In genomic region chr11:93897732-93898131, GRCm38 (mm10) we compare ENCODE assay signal across 35 mouse cellular contexts.
"Had no signal": no experiment of that assay in that cellular context is flagged by ENCODE, and none has a peak within 500 bp of the region (broad histone marks: within the 10 kb centered on the region; RNA-seq: fewer than 3 reads in every experiment).

No protein-coding gene starts in this region.

- H3K9me3 ChIP-seq: heart, embryonic 10.5 days; heart, embryonic 12.5 days; heart, embryonic 13.5 days; heart, embryonic 15.5 days; hindbrain, embryonic 10.5 days; hindbrain, embryonic 12.5 days; hindbrain, embryonic 13.5 days; hindbrain, embryonic 15.5 days; intestine, embryonic 15.5 days; kidney, embryonic 15.5 days had no signal

- H3K27me3 ChIP-seq: heart, embryonic 12.5 days; heart, embryonic 13.5 days; heart, embryonic 15.5 days; hindbrain, embryonic 12.5 days; hindbrain, embryonic 13.5 days; hindbrain, embryonic 15.5 days; intestine, embryonic 15.5 days; kidney, embryonic 15.5 days had no signal

- H3K9ac ChIP-seq: heart, embryonic 12.5 days; heart, embryonic 13.5 days; heart, embryonic 15.5 days; hindbrain, embryonic 12.5 days; hindbrain, embryonic 13.5 days; hindbrain, embryonic 14.5 days; hindbrain, embryonic 15.5 days; intestine, embryonic 15.5 days; kidney, embryonic 15.5 days had no signal

- H3K4me1 ChIP-seq: heart, embryonic 10.5 days; heart, embryonic 12.5 days; heart, embryonic 13.5 days; heart, embryonic 15.5 days; hindbrain, embryonic 10.5 days; hindbrain, embryonic 12.5 days; hindbrain, embryonic 13.5 days; hindbrain, embryonic 15.5 days; intestine, embryonic 15.5 days; kidney, embryonic 15.5 days had no signal

- H3K36me3 ChIP-seq: heart, embryonic 15.5 days had no signal

- H3K27ac ChIP-seq: heart, embryonic 10.5 days; heart, embryonic 13.5 days; heart, embryonic 15.5 days; hindbrain, embryonic 10.5 days; hindbrain, embryonic 12.5 days; hindbrain, embryonic 13.5 days; hindbrain, embryonic 14.5 days; hindbrain, embryonic 15.5 days; hindbrain, postnatal 0 days; intestine, embryonic 15.5 days; kidney, embryonic 15.5 days; kidney, postnatal 0 days; layer of hippocampus, adult 2 months; left cerebral cortex, adult 2 months had no signal

- H3K4me3 ChIP-seq: heart, embryonic 10.5 days; heart, embryonic 12.5 days; heart, embryonic 13.5 days; heart, embryonic 15.5 days; hindbrain, embryonic 10.5 days; hindbrain, embryonic 12.5 days; hindbrain, embryonic 13.5 days; hindbrain, embryonic 15.5 days; intestine, embryonic 15.5 days; kidney, embryonic 15.5 days; layer of hippocampus, adult 2 months; left cerebral cortex, adult 2 months had no signal

- H3K4me2 ChIP-seq: heart, embryonic 11.5 days; heart, embryonic 12.5 days; heart, embryonic 13.5 days; heart, embryonic 15.5 days; hindbrain, embryonic 12.5 days; hindbrain, embryonic 13.5 days; hindbrain, embryonic 14.5 days; hindbrain, embryonic 15.5 days; intestine, embryonic 15.5 days; kidney, embryonic 15.5 days had no signal

- ATAC-seq: hindbrain, embryonic 16.5 days; hindbrain, postnatal 0 days; inflammation-experienced regulatory T-cells, adult 6 months; intestine, embryonic 15.5 days; intestine, embryonic 16.5 days; intestine, postnatal 0 days had no signal

- DNase-seq: heart, postnatal 14 days; heart, postnatal 36 days; heart, postnatal 4 days; kidney, adult 11 months; kidney, adult 18-20 months; kidney, adult 2 months; kidney, adult 8-10 months; kidney, adult 9 months; kidney, postnatal 10 days; kidney, postnatal 14 days; kidney, postnatal 25 days; kidney, postnatal 36 days; kidney, postnatal 4 days; layer of hippocampus, adult 9-11 months; layer of hippocampus, postnatal 36 days had no signal
